Mouse (Mus musculus) right cerebral cortex, postnatal 14 days (tissue): ENCODE measurements around the gene Clmp.
"Not testable (repeated sequence)": the region's sequence is repeated elsewhere in the genome, so short reads cannot be mapped to it uniquely, and the experiment has no call there.

Source experiments
- DNase-seq: peaks from one replicate; pipeline ENCODE4 v3.0.0; 2022

Gene Clmp

GRCm38 (mm10) chr9:40804576-40804975, 118.8 kb downstream of the Clmp start:
- DNase-seq = not testable (repeated sequence)

GRCm38 (mm10) chr9:40805263-40805662, 119.5 kb downstream of the Clmp start:
- peak; percentile 85 for DNase-seq

GRCm38 (mm10) chr9:40806440-40807288, 120.9 kb downstream of the Clmp start:
- no peak for DNase-seq

DNA sequence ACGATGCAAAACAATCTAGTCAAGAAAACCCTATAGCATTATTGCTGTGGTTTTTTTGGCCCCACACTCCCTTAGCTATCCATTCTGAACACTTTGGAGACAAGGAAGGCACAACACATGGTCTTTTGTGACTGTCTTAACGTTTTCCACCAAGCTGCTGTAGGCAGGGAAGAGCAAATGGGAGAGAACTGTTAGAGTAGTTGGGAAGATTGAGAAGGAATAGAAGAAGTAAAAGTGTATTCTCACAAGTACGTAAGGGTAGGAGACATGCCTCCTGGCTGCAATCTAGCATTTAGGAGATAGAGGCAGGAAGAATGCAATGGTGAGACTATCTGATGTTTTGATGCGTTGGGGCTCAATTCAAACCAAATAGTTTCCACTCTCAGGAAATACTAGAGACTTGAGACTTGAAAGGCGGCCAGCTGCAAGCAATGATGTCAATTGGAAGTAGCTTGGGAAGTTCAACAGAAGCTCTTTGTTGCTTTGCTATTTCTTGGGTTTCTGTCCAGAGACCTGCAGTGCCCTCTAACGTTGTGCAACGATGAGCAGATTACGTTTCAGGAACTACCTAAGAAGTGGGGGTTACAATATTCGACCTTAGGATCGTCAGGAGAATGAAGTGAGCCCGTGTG, 121.6 kb downstream of the Clmp start:
- peak; percentile 24 for DNase-seq

- no peak for DNase-seq
Observed at GRCm38 (mm10) chr9:40808061-40808906, 122.5 kb downstream of the Clmp start.

GRCm38 (mm10) chr9:40808907-40809280, 123.1 kb downstream of the Clmp start:
- no peak for DNase-seq

DNA sequence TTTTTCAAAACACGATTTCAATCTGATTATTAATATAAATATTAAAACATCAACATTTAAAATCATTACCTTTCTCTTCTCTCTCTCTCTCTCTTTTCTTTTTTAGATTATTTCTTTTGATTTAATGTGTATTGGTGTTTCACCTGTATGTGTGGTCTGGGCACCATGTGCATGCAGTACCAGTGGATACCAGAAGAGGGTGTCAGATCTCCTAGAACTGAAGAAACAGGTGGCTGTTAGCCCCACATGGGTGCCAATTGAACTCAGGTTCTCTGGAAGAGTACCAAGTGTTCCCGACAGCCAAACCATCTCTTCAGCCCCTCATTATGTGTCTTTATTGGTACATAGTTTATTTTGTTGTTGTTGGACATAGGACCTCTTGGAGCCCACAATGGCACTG, 126.1 kb downstream of the Clmp start:
- no peak for DNase-seq

GRCm38 (mm10) chr9:40814060-40814459, 128.3 kb downstream of the Clmp start:
- DNase-seq = no peak

DNA sequence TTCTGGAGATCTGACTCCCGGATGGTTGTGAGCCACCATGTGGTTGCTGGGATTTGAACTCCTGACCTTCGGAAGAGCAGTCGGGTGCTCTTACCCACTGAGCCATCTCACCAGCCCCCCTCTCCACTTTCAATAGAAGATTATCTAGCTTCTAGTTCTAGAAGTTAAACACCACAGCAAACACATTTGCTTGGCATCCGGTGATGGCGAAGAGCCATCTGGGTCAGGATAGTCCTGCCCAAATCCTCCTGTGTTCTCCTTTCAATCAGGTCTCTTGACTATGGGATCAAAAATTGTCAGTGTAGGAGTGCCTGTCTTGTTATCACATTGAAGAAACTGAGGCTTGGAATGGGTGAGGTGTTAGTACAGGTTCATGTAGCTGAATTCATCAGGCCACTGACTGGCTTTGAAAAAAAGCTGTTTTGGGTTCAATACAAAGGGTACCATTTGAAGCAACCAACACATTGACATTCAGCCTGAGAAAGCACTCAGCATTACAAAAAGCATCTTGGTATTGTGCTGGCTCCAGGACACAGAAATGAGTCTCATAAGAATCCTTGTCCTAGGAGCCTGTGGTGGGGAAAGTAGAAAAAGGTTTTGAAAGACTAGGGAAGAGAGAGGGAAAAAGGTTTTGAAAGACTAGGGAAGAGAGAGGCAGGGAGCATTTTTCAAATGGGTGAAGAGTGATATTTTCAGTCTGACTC, 131.7 kb downstream of the Clmp start:
- DNase-seq = no peak

GRCm38 (mm10) chr9:40825601-40826000, 139.8 kb downstream of the Clmp start:
- DNase-seq = no peak

DNA sequence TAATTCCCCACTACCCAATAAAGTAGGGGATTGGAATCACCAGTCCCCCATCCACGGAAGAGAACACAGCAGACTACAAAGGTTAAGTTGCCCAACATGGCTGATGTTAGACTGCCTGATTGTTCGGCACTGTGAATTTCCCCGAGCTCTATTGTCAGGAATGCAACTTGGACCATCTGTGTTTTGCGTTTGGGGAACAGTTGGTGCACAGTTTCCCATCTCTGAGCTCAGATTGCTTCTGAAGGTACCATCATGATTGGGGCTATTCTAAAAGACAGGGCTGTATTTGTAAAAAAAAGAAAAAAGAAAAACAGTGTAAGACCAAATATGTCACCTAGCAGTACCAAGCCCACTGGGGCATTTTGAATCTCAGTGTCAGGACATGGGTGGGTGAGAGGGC, 141.6 kb downstream of the Clmp start:
- no peak for DNase-seq

- DNase-seq = peak; percentile 90
Observed at GRCm38 (mm10) chr9:40834569-40834968, 148.8 kb downstream of the Clmp start.
